In genomic region chr17:49976678-49977423, GRCm38 (mm10) we compare ENCODE assay signal across 18 mouse cellular contexts.
A peak's percentile ranks its signal among the peaks of the same experiment; 100 is the strongest.
DNase-seq lines count a peak whose midpoint lies in the region; ATAC-seq and TF ChIP-seq lines count a peak whose summit lies in the region.
"Had no signal": no experiment of that assay in that cellular context is flagged by ENCODE, and none has a peak within 500 bp of the region (broad histone marks: within the 10 kb centered on the region; RNA-seq: fewer than 3 reads in every experiment).

No protein-coding gene starts in this region.

- intact Hi-C loops in heart, postnatal 10 days (cut with DNase I): no loop called here

- H3K36me3 ChIP-seq in liver, embryonic 14.5 days (replicated peaks; ENCODE audit: control insufficient read depth, insufficient read depth, low read depth): no peaks in the 10 kb centered on the region
- no peaks in the 10 kb centered on the region for H3K36me3 ChIP-seq in liver, embryonic 12.5 days
- H3K36me3 ChIP-seq in neural tube, embryonic 15.5 days: no peaks in the 10 kb centered on the region
- H3K36me3 ChIP-seq: embryonic facial prominence, embryonic 13.5 days; heart, embryonic 15.5 days had no signal

- H3K27ac ChIP-seq in liver, embryonic 14.5 days: no peak overlapping the region
- H3K27ac ChIP-seq in liver, embryonic 12.5 days: no peak overlapping the region
- H3K27ac ChIP-seq in neural tube, embryonic 15.5 days (replicated peaks): peak overlapping the region; percentile 49
- H3K27ac ChIP-seq: embryonic facial prominence, embryonic 13.5 days; heart, embryonic 15.5 days had no signal

- H3K27me3 ChIP-seq in liver, embryonic 14.5 days (ENCODE audit: control insufficient read depth, insufficient read depth, low read length): no peaks in the 10 kb centered on the region
- no peaks in the 10 kb centered on the region for H3K27me3 ChIP-seq in liver, embryonic 12.5 days (replicated peaks)
- H3K27me3 ChIP-seq in neural tube, embryonic 15.5 days (replicated peaks): no peaks in the 10 kb centered on the region
- H3K27me3 ChIP-seq: embryonic facial prominence, embryonic 13.5 days; heart, embryonic 15.5 days had no signal

- H3K4me2 ChIP-seq in liver, embryonic 14.5 days (ENCODE audit: low read depth): no peak overlapping the region
- no peak overlapping the region for H3K4me2 ChIP-seq in liver, embryonic 12.5 days
- H3K4me2 ChIP-seq in neural tube, embryonic 15.5 days: no peak overlapping the region
- H3K4me2 ChIP-seq: embryonic facial prominence, embryonic 13.5 days; heart, embryonic 15.5 days had no signal

- no peak overlapping the region for H3K4me3 ChIP-seq in liver, embryonic 14.5 days (ENCODE audit: insufficient read depth in 1 of 2, low read depth in 2 of 2, low read length in 2 of 2)
- H3K4me3 ChIP-seq in liver, embryonic 12.5 days: no peak overlapping the region
- H3K4me3 ChIP-seq in neural tube, embryonic 15.5 days (replicated peaks): no peak overlapping the region
- H3K4me3 ChIP-seq: embryonic facial prominence, embryonic 13.5 days; heart, embryonic 15.5 days had no signal

- no peaks in the 10 kb centered on the region for H3K4me1 ChIP-seq in liver, embryonic 14.5 days (replicated peaks; ENCODE audit: control insufficient read depth in 2 of 2, insufficient read depth in 2 of 2, low read length in 1 of 2)
- no peaks in the 10 kb centered on the region for H3K4me1 ChIP-seq in liver, embryonic 12.5 days
- H3K4me1 ChIP-seq in neural tube, embryonic 15.5 days: peaks cover 19% of the 10 kb centered on the region
- H3K4me1 ChIP-seq: embryonic facial prominence, embryonic 13.5 days had no signal

- no peak for TF ChIP-seq EP300 in liver, embryonic 14.5 days (IDR thresholded peaks at IDR 0.05; ENCODE audit: low read depth)

- no peaks in the 10 kb centered on the region; the same call in none of the 2 replicates for H3K9me3 ChIP-seq in liver, embryonic 14.5 days (ENCODE audit: control insufficient read depth, low read length)
- peaks cover 6% of the 10 kb centered on the region; the same call in 1 of the 2 replicates for H3K9me3 ChIP-seq in liver, embryonic 12.5 days (replicated peaks)
- H3K9me3 ChIP-seq in neural tube, embryonic 15.5 days (replicated peaks): no peaks in the 10 kb centered on the region
- H3K9me3 ChIP-seq: heart, embryonic 15.5 days had no signal

- WGBS in liver, embryonic 14.5 days (ENCODE audit: insufficient replicate concordance): 79% methylated on average over 4 of the region's 4 CpGs
- WGBS in liver, embryonic 12.5 days (ENCODE audit: insufficient replicate concordance): 75% methylated on average over 4 of the region's 4 CpGs
- 38% methylated on average over 4 of the region's 4 CpGs for WGBS in neural tube, embryonic 15.5 days

- no peak for ATAC-seq in liver, embryonic 14.5 days (ENCODE audit: insufficient read depth)
- ATAC-seq in liver, embryonic 12.5 days: no peak
- ATAC-seq in neural tube, embryonic 15.5 days (ENCODE audit: low FRiP score): peak; percentile 45
- ATAC-seq: lung, postnatal 0 days had no signal

- 0 out of 2 replicates have a peak, but pooled peaks have one; percentile 4 for TF ChIP-seq CTCF in liver, embryonic 14.5 days (IDR thresholded peaks at IDR 0.05; ENCODE audit: low read depth)

- H3K9ac ChIP-seq in liver, embryonic 14.5 days (replicated peaks): no peak overlapping the region
- H3K9ac ChIP-seq in liver, embryonic 12.5 days: no peak overlapping the region
- H3K9ac ChIP-seq in neural tube, embryonic 15.5 days (replicated peaks): no peak overlapping the region
- H3K9ac ChIP-seq: embryonic facial prominence, embryonic 13.5 days; heart, embryonic 15.5 days had no signal

- peak; percentile 81 for DNase-seq in heart, adult 11 months
- DNase-seq in heart, postnatal 10 days: no peak
- no peak for DNase-seq in liver, embryonic 14.5 days (ENCODE audit: low read depth in 3 of 3, low spot score in 3 of 3)
- DNase-seq in Muller cell, postnatal 12 days (ENCODE audit: inconsistent ontology term): peak; percentile 5
- no peak for DNase-seq in layer of hippocampus, postnatal 14 days (ENCODE audit: low spot score in 2 of 2)
- DNase-seq: adrenal gland, postnatal 10 days; B cell, adult 2 months; cerebellum, adult 11 months; cerebellum, postnatal 10 days; kidney, adult 11 months; kidney, postnatal 10 days; right cerebral cortex, postnatal 14 days; thymus, postnatal 4 days had no signal

Comparison
In these comparisons a context has a peak if more than half of its experiments do, and no peak if none do; other contexts are left out.
1. DNase-seq: peak in heart, adult 11 months (single experiment) and Muller cell, postnatal 12 days (single experiment); none in heart, postnatal 10 days (0 of 2), liver, embryonic 14.5 days (0 of 3) and layer of hippocampus, postnatal 14 days (0 of 2).